ENCODE assay signal across 28 mouse cellular contexts in the genomic region with DNA sequence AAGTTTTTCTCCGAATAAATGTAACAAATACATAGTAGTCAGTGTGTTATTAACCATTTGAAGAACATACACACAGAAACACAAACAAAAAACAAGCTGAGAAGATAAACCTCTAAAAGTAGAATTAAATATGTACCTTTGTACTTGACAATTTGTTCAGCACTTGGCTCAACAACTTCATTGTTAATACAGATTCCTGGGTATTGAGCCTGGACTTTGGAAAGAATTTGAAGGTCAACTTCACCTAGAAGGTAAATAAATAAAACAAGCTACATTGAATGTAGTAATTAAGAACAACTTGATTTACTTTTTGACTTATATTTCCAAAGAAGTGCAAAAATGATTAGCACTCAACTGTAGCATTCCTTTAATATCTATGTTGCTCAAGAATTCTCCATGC. TPM values are rescaled to one million over a fixed set of nuclear protein-coding genes. Genes with fewer than 3 reads are reported as not detected.
"Had no signal": no experiment of that assay in that cellular context is flagged by ENCODE, and none has a peak within 500 bp of the region (broad histone marks: within the 10 kb centered on the region; RNA-seq: fewer than 3 reads in every experiment).

No protein-coding gene starts in this region.

- ATAC-seq: forebrain, embryonic 13.5 days; forebrain, embryonic 14.5 days; forebrain, embryonic 15.5 days; forebrain, embryonic 16.5 days; forebrain, postnatal 0 days had no signal

- H3K9me3 ChIP-seq: embryonic facial prominence, embryonic 10.5 days; embryonic facial prominence, embryonic 12.5 days; embryonic facial prominence, embryonic 13.5 days; embryonic facial prominence, embryonic 15.5 days; forebrain, embryonic 10.5 days; forebrain, embryonic 12.5 days; forebrain, embryonic 13.5 days; forebrain, embryonic 15.5 days had no signal

- H3K4me2 ChIP-seq: embryonic facial prominence, embryonic 12.5 days; embryonic facial prominence, embryonic 13.5 days; embryonic facial prominence, embryonic 15.5 days; forebrain, embryonic 12.5 days; forebrain, embryonic 13.5 days; forebrain, embryonic 15.5 days had no signal

- DNase-seq: cerebellum, adult 2 months; cerebellum, adult 8-10 months; cerebellum, adult 9-10 months; cerebellum, adult 9-11 months; cerebellum, postnatal 10 days; cerebellum, postnatal 14 days; cerebellum, postnatal 25 days; cerebellum, postnatal 36 days; embryo, embryonic 11 days; forebrain, postnatal 0 days; gastrocnemius, adult 2 months; gastrocnemius, postnatal 10 days; gastrocnemius, postnatal 14 days; gastrocnemius, postnatal 25 days; gastrocnemius, postnatal 36 days; heart, adult 11 months; heart, adult 18-20 months had no signal

- H3K9ac ChIP-seq: embryonic facial prominence, embryonic 12.5 days; embryonic facial prominence, embryonic 13.5 days; embryonic facial prominence, embryonic 15.5 days; forebrain, embryonic 12.5 days; forebrain, embryonic 13.5 days; forebrain, embryonic 15.5 days; forebrain, postnatal 0 days had no signal

- H3K36me3 ChIP-seq: embryonic facial prominence, embryonic 10.5 days; embryonic facial prominence, embryonic 12.5 days; embryonic facial prominence, embryonic 13.5 days; embryonic facial prominence, embryonic 15.5 days; forebrain, embryonic 10.5 days; forebrain, embryonic 12.5 days; forebrain, embryonic 15.5 days had no signal

- H3K4me1 ChIP-seq: embryonic facial prominence, embryonic 10.5 days; embryonic facial prominence, embryonic 12.5 days; embryonic facial prominence, embryonic 13.5 days; embryonic facial prominence, embryonic 15.5 days; forebrain, embryonic 10.5 days; forebrain, embryonic 12.5 days; forebrain, embryonic 13.5 days; forebrain, embryonic 15.5 days had no signal

- H3K4me3 ChIP-seq: embryonic facial prominence, embryonic 10.5 days; embryonic facial prominence, embryonic 12.5 days; embryonic facial prominence, embryonic 13.5 days; embryonic facial prominence, embryonic 15.5 days; erythroblast, embryonic 14.5 days; forebrain, embryonic 10.5 days; forebrain, embryonic 12.5 days; forebrain, embryonic 13.5 days; forebrain, embryonic 15.5 days; gastrocnemius, adult 2 months had no signal

- H3K27me3 ChIP-seq: embryonic facial prominence, embryonic 12.5 days; embryonic facial prominence, embryonic 13.5 days; embryonic facial prominence, embryonic 15.5 days; forebrain, embryonic 12.5 days; forebrain, embryonic 13.5 days; forebrain, embryonic 15.5 days had no signal

- H3K27ac ChIP-seq: embryonic facial prominence, embryonic 10.5 days; embryonic facial prominence, embryonic 12.5 days; embryonic facial prominence, embryonic 13.5 days; embryonic facial prominence, embryonic 15.5 days; forebrain, embryonic 10.5 days; forebrain, embryonic 12.5 days; forebrain, embryonic 13.5 days; forebrain, embryonic 15.5 days; gastrocnemius, adult 2 months had no signal

RNA-seq across cellular contexts. Expression of a gene that starts 30.2 kb away (rescaled TPM):
- polyA plus RNA-seq: erythroblast, embryonic 14.5 days had no signal
